33 mouse cellular contexts compared by ENCODE assay signal in genomic region chr17:68152438-68153120, GRCm38 (mm10).
A peak's percentile ranks its signal among the peaks of the same experiment; 100 is the strongest.
DNase-seq lines count a peak whose midpoint lies in the region; ATAC-seq and TF ChIP-seq lines count a peak whose summit lies in the region.
"Had no signal": no experiment of that assay in that cellular context is flagged by ENCODE, and none has a peak within 500 bp of the region (broad histone marks: within the 10 kb centered on the region; RNA-seq: fewer than 3 reads in every experiment).

No protein-coding gene starts in this region.

- WGBS in heart, embryonic 10.5 days: 81% methylated on average over 11 of the region's 11 CpGs
- WGBS in heart, embryonic 12.5 days: 68% methylated on average over 11 of the region's 11 CpGs
- WGBS in intestine, embryonic 15.5 days: 90% methylated on average over 11 of the region's 11 CpGs

- no peaks in the 10 kb centered on the region for H3K27me3 ChIP-seq in heart, embryonic 10.5 days (ENCODE audit: insufficient read depth, poor library complexity, severe bottlenecking)
- no peaks in the 10 kb centered on the region for H3K27me3 ChIP-seq in heart, embryonic 12.5 days (replicated peaks)
- H3K27me3 ChIP-seq in myocyte (ENCODE audit: control insufficient read depth, insufficient read depth, insufficient read length): no peaks in the 10 kb centered on the region
- no peaks in the 10 kb centered on the region for H3K27me3 ChIP-seq in intestine, embryonic 15.5 days (replicated peaks)
- H3K27me3 ChIP-seq: forebrain, embryonic 13.5 days; heart, embryonic 13.5 days; limb, embryonic 15.5 days; liver, embryonic 13.5 days; midbrain, embryonic 15.5 days had no signal

- no peaks in the 10 kb centered on the region for H3K79me2 ChIP-seq in myocyte (ENCODE audit: control insufficient read depth, insufficient read depth)

- H3ac ChIP-seq in myocyte (ENCODE audit: control insufficient read depth, insufficient read length): no peak overlapping the region

- H3K9ac ChIP-seq in heart, embryonic 12.5 days: no peak overlapping the region
- H3K9ac ChIP-seq in intestine, embryonic 15.5 days: no peak overlapping the region
- H3K9ac ChIP-seq: forebrain, embryonic 13.5 days; heart, embryonic 13.5 days; limb, embryonic 15.5 days; liver, embryonic 13.5 days; midbrain, embryonic 15.5 days had no signal

- H3K27ac ChIP-seq in heart, embryonic 10.5 days: no peak overlapping the region
- H3K27ac ChIP-seq in heart, embryonic 12.5 days (ENCODE audit: poor library complexity, severe bottlenecking): no peak overlapping the region
- no peak overlapping the region for H3K27ac ChIP-seq in intestine, embryonic 15.5 days
- H3K27ac ChIP-seq: forebrain, embryonic 13.5 days; heart, embryonic 13.5 days; hindbrain, postnatal 0 days; limb, embryonic 10.5 days; limb, embryonic 15.5 days; liver, embryonic 13.5 days; midbrain, embryonic 10.5 days; midbrain, embryonic 15.5 days; stomach, postnatal 0 days had no signal

- peak; percentile 38 for DNase-seq in heart, embryonic 10.5 days (ENCODE audit: low spot score)
- peak; percentile 66 for DNase-seq in adrenal gland, adult 8-10 months
- peak; percentile 37 for DNase-seq in fibroblast of lung, adult 2 months (ENCODE audit: low read depth)
- no peak for DNase-seq in cerebellum, adult 18-20 months
- DNase-seq: cerebellum, adult 9-11 months; gastrocnemius, postnatal 14 days; heart, adult 18-20 months; kidney, adult 9 months; kidney, postnatal 14 days; layer of hippocampus, adult 9-11 months; liver, embryonic 13.5 days; lung, adult 18-20 months; lung, postnatal 4 days; right cerebral cortex, adult 18-20 months; right cerebral cortex, postnatal 4 days; thymus, adult 2 months; thymus, postnatal 36 days had no signal

- no peaks in the 10 kb centered on the region for H3K4me1 ChIP-seq in heart, embryonic 10.5 days
- H3K4me1 ChIP-seq in heart, embryonic 12.5 days (replicated peaks): no peaks in the 10 kb centered on the region
- no peaks in the 10 kb centered on the region for H3K4me1 ChIP-seq in intestine, embryonic 15.5 days (replicated peaks)
- H3K4me1 ChIP-seq: forebrain, embryonic 13.5 days; limb, embryonic 15.5 days; liver, embryonic 13.5 days; midbrain, embryonic 10.5 days; midbrain, embryonic 15.5 days had no signal

- no peaks in the 10 kb centered on the region for H3K9me3 ChIP-seq in heart, embryonic 10.5 days
- no peaks in the 10 kb centered on the region for H3K9me3 ChIP-seq in heart, embryonic 12.5 days (replicated peaks)
- no peaks in the 10 kb centered on the region for H3K9me3 ChIP-seq in intestine, embryonic 15.5 days
- H3K9me3 ChIP-seq: forebrain, embryonic 13.5 days; heart, embryonic 13.5 days; limb, embryonic 10.5 days; limb, embryonic 15.5 days; liver, embryonic 13.5 days; midbrain, embryonic 10.5 days; midbrain, embryonic 15.5 days had no signal

- H3K4me3 ChIP-seq in heart, embryonic 10.5 days: no peak overlapping the region
- H3K4me3 ChIP-seq in heart, embryonic 12.5 days: no peak overlapping the region
- H3K4me3 ChIP-seq in myocyte: no peak overlapping the region
- H3K4me3 ChIP-seq in intestine, embryonic 15.5 days (replicated peaks): no peak overlapping the region
- H3K4me3 ChIP-seq: erythroblast, embryonic 14.5 days; forebrain, embryonic 13.5 days; heart, embryonic 13.5 days; limb, embryonic 10.5 days; limb, embryonic 15.5 days; liver, embryonic 13.5 days; midbrain, embryonic 10.5 days; midbrain, embryonic 15.5 days had no signal

- ATAC-seq in heart, embryonic 12.5 days (ENCODE audit: insufficient number of reproducible peaks, low FRiP score): no peak
- no peak for ATAC-seq in intestine, embryonic 15.5 days
- no peak for ATAC-seq in inflammation-experienced regulatory T-cells, adult 6 months
- ATAC-seq: forebrain, embryonic 13.5 days; hindbrain, postnatal 0 days; intestine, postnatal 0 days; lung, postnatal 0 days; midbrain, embryonic 15.5 days had no signal

- H3K36me3 ChIP-seq in heart, embryonic 10.5 days: no peaks in the 10 kb centered on the region
- no peaks in the 10 kb centered on the region for H3K36me3 ChIP-seq in heart, embryonic 12.5 days
- H3K36me3 ChIP-seq in myocyte (ENCODE audit: control insufficient read depth, insufficient read depth): no peaks in the 10 kb centered on the region
- no peaks in the 10 kb centered on the region for H3K36me3 ChIP-seq in intestine, embryonic 15.5 days
- H3K36me3 ChIP-seq: G1E; heart, embryonic 13.5 days; limb, embryonic 10.5 days; limb, embryonic 15.5 days; liver, embryonic 13.5 days; midbrain, embryonic 10.5 days; midbrain, embryonic 15.5 days had no signal

- no peak overlapping the region for H3K4me2 ChIP-seq in heart, embryonic 12.5 days
- peak overlapping the region; percentile 72 for H3K4me2 ChIP-seq in myocyte (ENCODE audit: low read depth)
- no peak overlapping the region for H3K4me2 ChIP-seq in intestine, embryonic 15.5 days (replicated peaks)
- H3K4me2 ChIP-seq: forebrain, embryonic 13.5 days; heart, embryonic 13.5 days; limb, embryonic 15.5 days; liver, embryonic 13.5 days; midbrain, embryonic 15.5 days had no signal

- no peak for TF ChIP-seq POLR2A in myocyte (IDR thresholded peaks at IDR 0.05; ENCODE audit: insufficient read length, low read depth)

TF ChIP-seq in myocyte, 11 proteins besides CTCF, POLR2A, EP300 and RAD21:
- TF ChIP-seq POLR2AphosphoS2 (IDR thresholded peaks at IDR 0.05; ENCODE audit: insufficient read length, low read depth) (no peak), TCF3 (IDR thresholded peaks at IDR 0.05; ENCODE audit: insufficient read length, low read depth) (no peak), MYOD1 (IDR thresholded peaks at IDR 0.05; ENCODE audit: control insufficient read depth in 1 of 3, insufficient read length in 2 of 3, low read depth in 2 of 3) (no peak), SRF (IDR thresholded peaks at IDR 0.05; ENCODE audit: control insufficient read depth, insufficient read length, low read depth) (no peak), E2F4 (IDR thresholded peaks at IDR 0.05; ENCODE audit: insufficient read depth) (no peak), MAX (IDR thresholded peaks at IDR 0.05; ENCODE audit: low read depth) (no peak)

Comparison
In these comparisons a context has a peak if more than half of its experiments do, and no peak if none do; other contexts are left out.
1. DNase-seq: peak in heart, embryonic 10.5 days (single experiment), adrenal gland, adult 8-10 months (single experiment) and fibroblast of lung, adult 2 months (single experiment); none in cerebellum, adult 18-20 months (0 of 2).